Mouse (Mus musculus) urinary bladder, postnatal 36 days (tissue): ENCODE measurements around the gene Adamtsl2.

ENCODE experiments used
- DNase-seq, 2 experiments: peaks; one replicate each; pipeline ENCODE4 v3.0.0; 2022; ENCODE audit warnings: low spot score in 2 of 2, mixed read lengths in 1 of 2

The Adamtsl2 gene

DNA sequence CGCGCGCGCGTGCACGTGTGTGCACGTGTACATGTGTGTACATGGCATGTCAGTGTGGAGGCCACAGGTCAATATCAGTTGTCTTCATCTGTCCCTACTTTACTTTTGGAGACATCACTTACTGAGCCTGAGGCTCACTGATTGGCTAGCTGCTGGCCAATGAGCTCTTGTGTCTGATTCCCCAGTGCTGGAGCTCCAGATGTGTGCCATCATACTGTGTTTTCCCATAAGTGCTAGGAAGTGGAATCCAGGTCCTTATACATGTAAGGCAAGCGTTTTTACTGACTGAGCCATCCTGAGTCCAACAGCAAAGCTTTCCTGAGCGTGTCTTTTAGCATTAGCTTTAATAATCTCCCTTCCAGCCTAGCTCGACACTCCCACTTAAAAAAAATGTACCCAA, 35.0 kb downstream of the Adamtsl2 start:
- DNase-seq, result no peak

GRCm38 (mm10) chr2:27118452-27118851, 39.3 kb downstream of the Adamtsl2 start:
- DNase-seq, result no peak

DNA sequence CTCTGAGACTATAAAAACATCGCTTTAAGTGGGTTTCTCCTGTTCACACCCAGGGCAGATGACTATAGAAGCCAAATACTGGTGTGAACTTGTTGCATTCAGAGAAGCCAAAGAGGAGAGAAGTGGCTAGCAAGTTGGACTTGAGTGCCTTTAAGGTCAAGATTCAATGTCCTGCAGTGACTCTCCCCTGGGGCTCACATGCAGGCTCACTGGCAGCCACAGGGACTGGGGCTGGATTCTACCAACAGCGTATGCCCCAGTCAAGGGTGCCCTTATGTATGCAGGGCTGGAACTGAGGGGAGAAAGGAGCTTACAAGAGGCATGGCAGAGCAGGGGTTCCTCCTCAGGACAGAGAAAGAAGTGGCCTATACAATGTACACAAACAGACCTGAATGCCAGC, 40.6 kb downstream of the Adamtsl2 start:
- DNase-seq, result no peak

DNA sequence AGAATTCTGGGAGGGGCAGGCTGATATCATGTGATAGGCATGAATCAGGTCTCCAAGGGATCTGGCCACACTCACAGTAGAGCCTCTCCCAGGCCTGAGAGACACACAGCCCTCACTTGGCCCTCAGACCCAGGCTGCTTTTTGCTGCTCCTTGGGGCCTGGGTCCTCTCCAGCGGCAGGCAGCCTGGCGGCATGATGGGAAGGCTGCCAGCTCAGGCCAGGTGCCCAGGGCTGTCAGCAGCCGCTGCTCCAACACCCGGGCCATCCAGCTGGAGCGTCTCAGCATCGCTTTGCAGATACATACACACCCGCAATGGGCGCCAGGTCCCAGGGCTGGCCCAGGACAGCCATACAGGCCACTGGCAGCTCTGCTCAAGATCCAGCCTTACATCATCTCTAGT, 41.1 kb downstream of the Adamtsl2 start:
- DNase-seq, result peak; percentile 18 to 35

- DNase-seq, result no peak
These were observed 42.6 kb downstream of the Adamtsl2 start for GRCm38 (mm10) chr2:27121626-27122355.

DNA sequence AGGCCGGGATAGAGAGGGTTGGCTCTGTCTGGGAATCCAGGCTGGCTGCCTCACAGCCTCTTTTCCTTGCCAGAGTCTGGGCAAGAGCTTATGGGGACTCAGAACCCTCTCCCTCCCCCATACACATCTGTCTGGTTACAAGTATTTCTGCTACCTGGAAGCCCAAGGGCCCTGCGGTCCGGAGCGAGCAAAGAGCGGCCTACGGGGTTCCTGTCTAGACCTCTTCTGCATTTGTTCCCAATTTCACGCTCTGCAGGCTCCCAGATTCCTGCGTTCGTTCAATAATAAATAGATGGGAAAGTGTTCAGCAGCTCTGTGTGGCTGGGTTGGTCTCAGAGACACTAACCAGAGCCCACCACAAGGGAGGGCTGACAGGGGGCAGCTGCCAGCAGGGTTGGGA, 43.4 kb downstream of the Adamtsl2 start:
- no peak for DNase-seq

DNA sequence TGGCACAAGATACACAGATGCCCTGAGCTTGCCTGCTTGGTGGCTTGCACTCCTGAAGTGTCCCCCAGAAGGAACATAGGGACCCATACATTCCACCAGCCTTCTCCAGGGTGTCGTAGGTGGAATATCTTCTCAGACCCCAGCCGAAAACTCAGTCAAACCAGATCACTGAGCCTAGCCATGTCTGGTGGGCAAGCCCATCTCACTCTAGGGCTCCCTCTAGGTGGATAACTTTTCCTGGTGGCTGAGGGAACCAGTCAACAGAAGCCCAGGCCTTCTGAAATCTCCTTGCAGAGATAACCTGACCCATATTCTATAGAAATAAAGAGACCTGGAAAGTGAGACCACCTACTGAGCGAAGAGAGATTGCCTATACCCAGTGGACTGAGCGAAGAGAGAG, 43.9 kb downstream of the Adamtsl2 start:
- DNase-seq, result no peak

DNA sequence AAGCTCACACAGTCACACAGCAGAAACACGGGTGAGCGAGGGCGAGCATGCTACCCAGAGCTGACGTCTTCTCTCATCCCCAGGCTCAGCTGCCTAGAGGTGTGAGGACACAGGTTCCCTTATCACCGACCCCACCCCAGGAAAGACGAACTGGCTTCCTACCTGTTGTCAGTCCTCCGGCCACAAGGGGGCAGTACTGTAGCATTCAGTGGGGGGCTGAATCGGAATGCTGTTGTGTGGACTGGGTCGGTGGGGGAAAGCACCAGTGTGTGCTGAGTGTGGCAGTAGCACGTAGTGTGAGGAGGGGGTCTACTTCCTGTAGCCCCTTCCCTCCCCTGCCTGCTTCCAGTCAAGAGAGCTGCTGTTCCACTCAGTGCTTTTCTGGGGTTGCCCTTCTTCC, 46.8 kb downstream of the Adamtsl2 start:
- DNase-seq, result peak; percentile 29 to 37

DNA sequence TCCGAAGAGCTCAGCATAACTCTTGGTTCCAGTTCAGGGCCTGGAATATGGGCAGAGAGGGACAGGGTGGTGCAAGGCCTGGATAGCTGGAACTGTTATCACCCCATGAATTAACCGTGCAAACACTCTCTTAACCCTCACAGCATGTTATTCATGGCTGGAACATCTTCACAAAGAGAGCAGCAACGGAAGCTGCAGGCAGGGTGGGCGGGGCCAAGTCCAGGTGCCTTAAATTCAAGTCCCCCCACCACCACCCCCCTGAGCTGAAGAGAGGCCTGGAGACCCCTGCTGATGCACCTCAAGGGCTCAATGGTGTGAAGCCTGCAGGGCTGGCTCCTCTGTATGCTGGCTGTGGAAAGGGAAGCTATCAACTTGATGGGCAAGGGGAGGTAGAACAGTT, 47.3 kb downstream of the Adamtsl2 start:
- DNase-seq, result no peak

DNA sequence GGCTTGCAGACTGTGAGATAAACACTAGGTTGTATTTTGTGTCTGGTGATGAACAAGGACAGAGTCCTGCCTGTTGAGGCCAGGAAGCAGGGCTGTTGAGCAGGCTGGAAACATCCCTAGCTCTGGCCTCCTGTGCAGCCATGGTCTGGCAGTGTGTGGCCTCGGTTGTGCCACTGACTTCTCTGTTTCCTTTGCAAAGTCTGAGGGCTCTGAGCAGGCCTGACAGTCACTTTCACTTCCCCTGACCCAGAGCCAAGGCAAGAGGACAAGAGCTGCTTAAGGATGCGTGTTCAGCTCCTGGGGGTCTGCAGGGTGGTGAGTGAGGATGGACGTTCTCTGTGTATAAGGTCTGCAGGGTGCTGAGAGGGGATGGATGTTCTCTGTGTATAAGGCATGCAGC, 49.8 kb downstream of the Adamtsl2 start:
- DNase-seq, result no peak

GRCm38 (mm10) chr2:27135935-27136334, 56.8 kb downstream of the Adamtsl2 start:
- no peak for DNase-seq

DNA sequence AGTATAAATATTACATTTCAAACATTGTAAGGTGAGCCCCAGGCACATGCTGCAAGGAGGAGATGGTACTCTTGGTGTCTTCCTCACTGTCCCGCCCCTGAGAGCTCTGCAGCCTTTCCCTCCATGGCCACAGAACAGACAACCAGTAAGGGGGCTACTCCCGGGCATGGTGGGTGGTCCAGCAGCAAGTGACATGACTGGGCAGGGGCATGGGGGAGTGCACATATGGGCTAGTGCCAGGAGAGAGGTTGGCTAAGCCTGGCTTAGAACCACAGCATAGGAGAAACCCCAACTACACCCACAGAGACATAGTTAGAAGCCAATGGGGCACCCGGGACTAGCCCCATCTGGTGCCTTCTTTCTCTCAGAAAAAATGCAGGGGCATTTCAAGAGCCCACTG, 57.2 kb downstream of the Adamtsl2 start:
- DNase-seq, result no peak

DNA sequence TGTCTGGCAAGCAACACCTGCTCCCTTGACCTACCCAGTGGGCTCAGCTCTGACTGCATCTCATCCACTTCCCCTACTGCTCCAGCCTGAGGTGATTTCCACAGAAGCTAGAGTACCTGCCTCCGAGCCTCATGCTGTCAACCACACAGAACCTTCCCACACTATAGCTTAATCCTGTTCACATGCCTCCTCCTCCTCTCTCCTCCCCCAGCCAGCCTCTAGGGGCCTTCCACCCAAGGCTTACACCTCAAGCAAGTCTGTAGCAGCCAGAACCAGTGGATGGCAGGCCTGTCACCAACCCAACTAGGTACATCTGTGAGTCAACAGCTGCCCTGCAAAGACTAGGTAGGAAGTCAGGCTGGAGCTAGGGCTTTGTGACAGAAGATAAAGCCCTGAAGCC, 57.6 kb downstream of the Adamtsl2 start:
- DNase-seq, result no peak

DNA sequence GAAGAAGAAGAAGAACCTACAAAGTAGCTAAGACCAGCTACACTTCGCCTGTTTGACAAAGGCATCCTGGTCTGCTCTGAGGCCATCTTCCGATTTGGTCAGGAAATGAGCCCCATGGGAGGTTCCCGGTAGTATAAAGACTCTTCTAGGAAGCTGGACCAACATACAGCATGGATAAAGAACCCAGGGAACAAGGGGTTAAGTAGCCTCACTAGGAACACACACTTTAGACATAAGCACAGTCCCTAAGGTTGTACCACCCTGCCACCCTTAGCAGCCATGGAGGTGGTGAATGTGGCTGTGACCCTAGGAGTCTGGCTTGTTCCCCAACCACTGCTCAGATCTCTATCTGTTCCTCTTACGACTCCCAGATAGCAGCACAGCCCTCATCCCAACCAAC, 59.2 kb downstream of the Adamtsl2 start:
- no peak for DNase-seq

GRCm38 (mm10) chr2:27141950-27142693, 62.9 kb downstream of the Adamtsl2 start, which contains the start of gene Fam163b:
Gene Fam163b, minus strand, starts transcription at chr2:27142491.
- DNase-seq, result peak in 1 of 2 experiments; percentile 14

DNA sequence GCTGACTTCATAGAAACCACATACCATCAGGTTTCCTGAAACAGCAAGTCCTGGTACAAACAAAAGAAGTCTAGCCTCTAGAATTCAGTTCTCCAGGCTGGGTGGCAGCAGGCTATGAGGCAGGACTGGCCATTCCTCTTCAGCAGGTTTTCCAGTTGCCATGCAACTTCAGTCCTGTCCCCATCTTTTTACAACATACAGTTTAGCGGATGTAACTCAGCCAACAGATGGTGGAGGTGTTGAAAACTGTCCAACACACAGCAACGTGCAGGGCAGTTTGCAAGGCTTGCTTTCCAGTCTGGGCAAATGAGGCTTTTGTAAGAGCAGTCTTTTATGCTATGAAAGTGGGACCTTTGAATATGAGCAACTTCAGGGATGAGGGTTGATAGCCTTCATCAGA, 65.8 kb downstream of the Adamtsl2 start:
- no peak for DNase-seq

GRCm38 (mm10) chr2:27146840-27147239, 67.7 kb downstream of the Adamtsl2 start:
- no peak for DNase-seq

- no peak for DNase-seq
These were observed 70.3 kb downstream of the Adamtsl2 start for GRCm38 (mm10) chr2:27149457-27149856.

DNA sequence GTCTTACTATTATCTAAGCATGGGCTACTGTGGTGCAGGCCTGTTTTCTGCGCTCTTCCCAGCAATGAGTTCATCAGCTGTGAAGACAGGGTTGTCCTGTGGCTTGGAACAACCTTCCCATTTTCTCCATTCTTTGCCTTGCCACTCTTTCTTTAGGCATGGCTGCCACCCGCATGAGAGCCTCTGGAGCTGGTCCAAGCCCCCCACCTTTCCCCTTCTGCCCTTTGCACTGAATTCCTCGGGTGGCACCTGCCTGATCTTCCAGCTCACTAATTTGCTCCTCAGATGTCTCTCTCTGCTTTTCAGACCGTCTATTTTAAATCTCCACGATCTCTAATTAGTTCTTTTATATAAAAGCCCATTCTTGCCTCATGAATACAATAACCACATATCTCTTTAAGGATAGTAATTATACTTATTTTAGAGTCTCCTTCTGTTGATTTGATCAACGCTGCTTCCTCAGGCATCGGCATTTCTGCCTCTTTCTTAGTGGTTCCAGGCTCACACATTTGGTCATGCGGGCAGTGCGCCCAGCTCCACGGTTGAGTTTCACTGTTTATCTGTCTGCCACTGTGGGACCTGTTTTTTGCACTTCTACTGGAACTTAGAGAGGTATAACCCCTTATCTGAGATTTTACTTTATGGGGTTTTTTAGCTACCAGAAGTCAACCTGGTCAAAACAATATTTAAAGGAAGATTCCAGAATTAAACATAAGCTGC, 75.4 kb downstream of the Adamtsl2 start:
- DNase-seq, result no peak

GRCm38 (mm10) chr2:27156596-27156995, 77.4 kb downstream of the Adamtsl2 start:
- no peak for DNase-seq
